Mouse (Mus musculus): ENCODE measurements around the gene Cds1. TPM values are rescaled to one million over a fixed set of nuclear protein-coding genes. Genes with fewer than 3 reads are reported as not detected.

Cds1 gene
- polyA plus RNA-seq, 2 experiments: 0.23 to 0.29 TPM

- Histone ChIP-seq H3K9ac (replicated peaks) (no peak overlapping the region), H3K27me3 (ENCODE audit: control insufficient read depth, insufficient read depth, low read length) (no peaks in the 10 kb centered on the region), H3K36me3 (replicated peaks; ENCODE audit: control insufficient read depth, insufficient read depth, low read depth) (no peaks in the 10 kb centered on the region), H3K9me3 (ENCODE audit: control insufficient read depth, low read length) (no peaks in the 10 kb centered on the region), H3K4me2 (ENCODE audit: low read depth) (no peak overlapping the region), H3K4me3 (ENCODE audit: insufficient read depth in 1 of 2, low read depth in 2 of 2, low read length in 2 of 2) (no peak overlapping the region), H3K4me1 (replicated peaks; ENCODE audit: control insufficient read depth in 2 of 2, insufficient read depth in 2 of 2, low read length in 1 of 2) (no peaks in the 10 kb centered on the region), H3K27ac (no peak overlapping the region)
- ATAC-seq (ENCODE audit: insufficient read depth): no peak
- DNase-seq (ENCODE audit: low read depth in 3 of 3, low spot score in 3 of 3): no peak
- no peak for TF ChIP-seq CTCF (IDR thresholded peaks at IDR 0.05; ENCODE audit: low read depth)
- no peak for TF ChIP-seq EP300 (IDR thresholded peaks at IDR 0.05; ENCODE audit: low read depth)
- 31% methylated on average over 7 of the region's 7 CpGs for WGBS (ENCODE audit: insufficient replicate concordance)
Measured at GRCm38 (mm10) chr5:101816822-101817221, 51.9 kb downstream of the Cds1 start.

GRCm38 (mm10) chr5:101819216-101819615 is 54.3 kb downstream of the Cds1 start:
- H3K9me3 ChIP-seq (ENCODE audit: control insufficient read depth, low read length): no peaks in the 10 kb centered on the region
- no peak overlapping the region for H3K4me3 ChIP-seq (ENCODE audit: insufficient read depth in 1 of 2, low read depth in 2 of 2, low read length in 2 of 2)
- no peaks in the 10 kb centered on the region for H3K36me3 ChIP-seq (replicated peaks; ENCODE audit: control insufficient read depth, insufficient read depth, low read depth)
- H3K4me1 ChIP-seq (replicated peaks; ENCODE audit: control insufficient read depth in 2 of 2, insufficient read depth in 2 of 2, low read length in 1 of 2): no peaks in the 10 kb centered on the region
- 62% methylated on average over 10 of the region's 10 CpGs for WGBS (ENCODE audit: insufficient replicate concordance)
- no peak overlapping the region for H3K4me2 ChIP-seq (ENCODE audit: low read depth)
- no peak for ATAC-seq (ENCODE audit: insufficient read depth)
- DNase-seq (ENCODE audit: low read depth in 3 of 3, low spot score in 3 of 3): no peak
- TF ChIP-seq EP300 (IDR thresholded peaks at IDR 0.05; ENCODE audit: low read depth) (no peak), CTCF (IDR thresholded peaks at IDR 0.05; ENCODE audit: low read depth) (no peak)
- no peak overlapping the region for H3K9ac ChIP-seq (replicated peaks)
- no peaks in the 10 kb centered on the region for H3K27me3 ChIP-seq (ENCODE audit: control insufficient read depth, insufficient read depth, low read length)
- no peak overlapping the region for H3K27ac ChIP-seq

GRCm38 (mm10) chr5:101819844-101820243 is 54.9 kb downstream of the Cds1 start:
- no peaks in the 10 kb centered on the region; the same call in 1 of the 2 replicates for H3K27me3 ChIP-seq (ENCODE audit: control insufficient read depth, insufficient read depth, low read length)
- no peak overlapping the region for H3K27ac ChIP-seq
- H3K9me3 ChIP-seq (ENCODE audit: control insufficient read depth, low read length): no peaks in the 10 kb centered on the region
- WGBS (ENCODE audit: insufficient replicate concordance): 44% methylated on average over 7 of the region's 7 CpGs
- TF ChIP-seq CTCF (IDR thresholded peaks at IDR 0.05; ENCODE audit: low read depth) (no peak), EP300 (IDR thresholded peaks at IDR 0.05; ENCODE audit: low read depth) (no peak)
- no peak overlapping the region for H3K4me3 ChIP-seq (ENCODE audit: insufficient read depth in 1 of 2, low read depth in 2 of 2, low read length in 2 of 2)
- no peak overlapping the region for H3K9ac ChIP-seq (replicated peaks)
- ATAC-seq (ENCODE audit: insufficient read depth) (no peak), DNase-seq (ENCODE audit: low read depth in 3 of 3, low spot score in 3 of 3) (no peak)
- no peak overlapping the region for H3K4me2 ChIP-seq (ENCODE audit: low read depth)
- no peaks in the 10 kb centered on the region for H3K36me3 ChIP-seq (replicated peaks; ENCODE audit: control insufficient read depth, insufficient read depth, low read depth)
- no peaks in the 10 kb centered on the region for H3K4me1 ChIP-seq (replicated peaks; ENCODE audit: control insufficient read depth in 2 of 2, insufficient read depth in 2 of 2, low read length in 1 of 2)

DNA sequence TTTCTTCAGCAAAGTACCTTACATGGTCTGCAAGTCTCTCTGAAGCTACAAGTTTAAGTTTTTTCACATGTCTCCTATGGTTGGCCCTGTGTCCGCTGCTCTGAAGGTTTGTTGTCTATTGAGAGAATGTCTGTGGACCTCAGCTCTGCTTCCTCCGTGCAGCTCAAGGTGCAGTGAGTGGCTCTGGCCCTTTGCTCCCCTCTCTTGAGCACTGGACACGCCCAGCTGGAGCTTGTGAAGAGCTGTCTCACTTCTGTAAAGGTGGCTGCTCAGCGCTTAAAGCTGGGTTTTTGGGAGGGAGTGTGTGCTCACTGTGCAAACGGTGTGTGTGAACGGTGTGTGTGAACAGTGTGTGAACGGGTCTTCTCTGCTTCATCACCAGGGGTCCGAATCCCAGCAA is 56.1 kb downstream of the Cds1 start:
- H3K9me3 ChIP-seq (ENCODE audit: control insufficient read depth, low read length): no peaks in the 10 kb centered on the region
- WGBS (ENCODE audit: insufficient replicate concordance): 61% methylated on average over 8 of the region's 8 CpGs
- no peak overlapping the region for H3K4me2 ChIP-seq (ENCODE audit: low read depth)
- ATAC-seq (ENCODE audit: insufficient read depth) (no peak), DNase-seq (ENCODE audit: low read depth in 3 of 3, low spot score in 3 of 3) (no peak)
- no peak for TF ChIP-seq CTCF (IDR thresholded peaks at IDR 0.05; ENCODE audit: low read depth)
- no peak for TF ChIP-seq EP300 (IDR thresholded peaks at IDR 0.05; ENCODE audit: low read depth)
- H3K27ac ChIP-seq: no peak overlapping the region
- H3K4me1 ChIP-seq (replicated peaks; ENCODE audit: control insufficient read depth in 2 of 2, insufficient read depth in 2 of 2, low read length in 1 of 2): peaks cover 0 to 5% of the 10 kb centered on the region in 2 experiments; a peak in 2 of 4 replicates
- no peaks in the 10 kb centered on the region; the same call in 1 of the 2 replicates for H3K27me3 ChIP-seq (ENCODE audit: control insufficient read depth, insufficient read depth, low read length)
- no peak overlapping the region for H3K9ac ChIP-seq (replicated peaks)
- H3K36me3 ChIP-seq (replicated peaks; ENCODE audit: control insufficient read depth, insufficient read depth, low read depth): no peaks in the 10 kb centered on the region
- no peak overlapping the region for H3K4me3 ChIP-seq (ENCODE audit: insufficient read depth in 1 of 2, low read depth in 2 of 2, low read length in 2 of 2)

DNA sequence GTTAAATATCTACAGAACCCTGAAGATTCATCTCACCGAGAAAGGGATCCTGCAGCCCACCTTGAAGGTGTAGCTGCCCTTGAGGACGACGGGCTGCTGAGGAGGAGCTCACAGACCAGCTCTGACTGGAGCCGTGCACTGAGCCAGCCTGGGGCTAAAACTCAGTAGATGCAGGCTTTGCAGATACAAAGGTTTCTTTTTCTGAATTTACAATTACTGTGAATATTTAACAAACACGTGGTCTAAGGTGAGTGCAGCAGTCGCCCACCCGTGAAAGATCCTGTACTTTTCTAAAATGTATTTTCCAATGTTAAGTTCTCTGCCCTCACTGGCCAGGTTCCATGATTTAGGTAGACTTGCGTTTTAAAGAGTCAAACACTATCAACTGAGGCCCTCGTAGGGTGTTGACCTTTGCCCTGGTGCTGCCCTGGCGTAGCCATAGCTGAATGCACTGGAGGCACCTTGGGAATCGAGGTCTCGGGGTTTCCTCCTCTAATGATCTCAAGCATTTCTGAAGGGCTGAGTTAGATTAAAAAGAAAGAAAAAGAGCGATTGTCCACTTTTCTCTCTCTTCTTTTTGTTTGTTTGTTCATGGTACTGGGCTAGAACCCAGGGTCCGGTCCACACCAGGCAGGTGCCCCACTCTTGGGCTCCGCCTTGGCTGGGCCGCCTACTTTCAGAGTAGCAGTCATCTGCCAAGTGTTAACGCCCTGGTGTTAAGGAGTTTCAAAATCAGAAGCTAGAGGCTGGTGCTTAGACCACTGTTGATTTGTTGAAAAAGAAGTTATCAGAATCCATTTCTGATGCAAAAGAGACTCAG is 56.8 kb downstream of the Cds1 start:
- H3K9me3 ChIP-seq (ENCODE audit: control insufficient read depth, low read length): no peaks in the 10 kb centered on the region
- 62% methylated on average over 17 of the region's 17 CpGs for WGBS (ENCODE audit: insufficient replicate concordance)
- H3K36me3 ChIP-seq (replicated peaks; ENCODE audit: control insufficient read depth, insufficient read depth, low read depth): no peaks in the 10 kb centered on the region
- H3K4me2 ChIP-seq (ENCODE audit: low read depth): no peak overlapping the region
- no peak overlapping the region for H3K9ac ChIP-seq (replicated peaks)
- H3K27me3 ChIP-seq (ENCODE audit: control insufficient read depth, insufficient read depth, low read length): no peaks in the 10 kb centered on the region; the same call in 1 of the 2 replicates
- DNase-seq (ENCODE audit: low read depth in 3 of 3, low spot score in 3 of 3) (no peak), ATAC-seq (ENCODE audit: insufficient read depth) (no peak)
- no peak overlapping the region for H3K27ac ChIP-seq
- H3K4me3 ChIP-seq (ENCODE audit: insufficient read depth in 1 of 2, low read depth in 2 of 2, low read length in 2 of 2): no peak overlapping the region
- TF ChIP-seq EP300 (IDR thresholded peaks at IDR 0.05; ENCODE audit: low read depth): no peak
- no peak for TF ChIP-seq CTCF (IDR thresholded peaks at IDR 0.05; ENCODE audit: low read depth)
- peaks cover 0 to 10% of the 10 kb centered on the region in 2 experiments; a peak in 2 of 4 replicates for H3K4me1 ChIP-seq (replicated peaks; ENCODE audit: control insufficient read depth in 2 of 2, insufficient read depth in 2 of 2, low read length in 1 of 2)

Data from liver, embryonic 14.5 days (tissue).